Mouse (Mus musculus): ENCODE measurements around the gene Palm2.

DNA sequence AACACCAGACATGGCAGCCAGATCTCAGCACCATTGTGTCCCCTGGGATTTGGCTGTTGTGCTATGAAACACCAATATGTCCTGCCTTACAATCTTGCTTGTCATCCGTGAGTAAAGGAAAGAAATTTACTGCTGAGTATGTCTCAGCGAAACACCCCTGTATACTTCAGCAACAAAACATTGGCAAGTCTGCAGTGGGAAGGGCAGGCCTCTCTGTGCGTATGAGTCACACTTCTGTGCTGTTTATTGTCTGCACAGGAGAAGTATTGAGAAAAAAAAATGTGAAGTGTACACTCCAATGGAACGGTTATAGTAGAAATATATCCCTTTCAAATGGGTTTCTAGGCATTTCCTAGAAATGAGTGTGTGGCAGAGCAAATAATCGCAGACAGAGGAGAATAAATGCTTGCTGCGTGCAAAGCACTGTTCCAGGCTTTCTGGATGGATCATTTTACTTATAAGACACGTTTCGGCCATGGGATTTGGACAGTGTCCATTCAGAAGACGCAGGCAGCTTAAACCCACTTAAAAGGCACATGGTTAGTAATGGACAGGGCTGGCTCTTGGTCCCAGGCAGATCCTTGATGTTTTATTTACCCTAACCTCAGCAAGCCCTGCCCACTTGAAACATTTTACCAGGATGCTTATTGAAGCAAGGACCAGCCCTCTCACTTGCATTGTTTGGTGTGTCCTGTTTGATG, 202.9 kb downstream of the Palm2 start:
- TF ChIP-seq POLR2A (IDR thresholded peaks at IDR 0.05; ENCODE audit: low read depth, low read length) (no peak), CTCF (IDR thresholded peaks at IDR 0.05; ENCODE audit: borderline replicate concordance, insufficient read depth, low read length) (no peak)

All from embryonic fibroblast, embryonic 13.5 days (primary cell).